Mouse (Mus musculus) midbrain, postnatal 0 days (tissue): ENCODE data around the gene Bik. TPM values are rescaled to one million over a fixed set of nuclear protein-coding genes. Genes with fewer than 3 reads are reported as not detected.
"Not testable (repeated sequence)": the region's sequence is repeated elsewhere in the genome, so short reads cannot be mapped to it uniquely, and the experiment has no call there.

Source experiments
- ATAC-seq: fragments of 200-750 bp; cut with Nextera tagmentation; 2 replicates; pipeline ENCODE4 v1.8.0; 2017; ENCODE audit warnings: moderate number of reproducible peaks, mild to moderate bottlenecking, moderate TSS enrichment, moderate library complexity; ENCODE audit not compliant: low FRiP score
- DNase-seq: peaks from one replicate; pipeline ENCODE4 v3.0.0-alpha.2; 2015; ENCODE audit warnings: low spot score
- H3K27ac ChIP-seq: fragments of 300-500 bp; sonication (generic); 2 replicates; pipeline ENCODE4 v1.5.1; 2014; ENCODE audit warnings: low read depth, mild to moderate bottlenecking, low read length, mixed read lengths
- H3K27me3 ChIP-seq: fragments of 300-500 bp; sonication (generic); 2 replicates; pipeline ENCODE4 v1.6.1; 2014; ENCODE audit warnings: low read length, control low read depth, mixed read lengths; ENCODE audit not compliant: insufficient read depth
- H3K36me3 ChIP-seq: fragments of 300-500 bp; sonication (generic); 2 replicates; pipeline ENCODE4 v1.6.1; 2014; ENCODE audit warnings: low read length, control low read depth, mixed read lengths; ENCODE audit not compliant: insufficient read depth
- H3K4me1 ChIP-seq: fragments of 300-500 bp; sonication (generic); 2 replicates; pipeline ENCODE4 v1.6.1; 2014; ENCODE audit warnings: mild to moderate bottlenecking, control low read depth, antibody characterized with exemption, low read length, mixed read lengths; ENCODE audit not compliant: insufficient read depth
- H3K4me2 ChIP-seq: fragments of 300-500 bp; sonication (generic); 2 replicates; pipeline ENCODE4 v1.6.1; 2014; ENCODE audit warnings: low read depth, mild to moderate bottlenecking, low read length, mixed read lengths; ENCODE audit not compliant: poor library complexity, severe bottlenecking
- H3K4me3 ChIP-seq: fragments of 300-500 bp; sonication (generic); 2 replicates; pipeline ENCODE4 v1.5.1; 2014; ENCODE audit warnings: low read depth, mild to moderate bottlenecking, low read length, moderate library complexity
- H3K9ac ChIP-seq: fragments of 300-500 bp; sonication (generic); replicated peaks from 2 replicates; pipeline ENCODE4 v1.6.1; 2014; ENCODE audit warnings: mild to moderate bottlenecking, low read length, moderate library complexity, mixed read lengths; ENCODE audit not compliant: poor library complexity, severe bottlenecking
- H3K9me3 ChIP-seq: fragments of 300-500 bp; sonication (generic); 2 replicates; pipeline ENCODE4 v1.6.1; 2016; ENCODE audit warnings: low read length, control low read depth
- CTCF ChIP-seq: IDR thresholded peaks from 2 replicates; pipeline ENCODE4 v1.5.1; 2016; ENCODE audit warnings: antibody characterized with exemption, mild to moderate bottlenecking
- WGBS: fragments of 180-500 bp; shearing (Covaris S2); extraction: QIAGEN DNeasy Blood & Tissue Kit; methylation state at CpG from one replicate; pipeline ENCODE4 v1.1.7; 2014; 5-methylcytosine and 5-hydroxymethylcytosine counted together
- polyA plus RNA-seq: library from polyadenylated mRNA; unstranded; fragments of >200 nt; fragmentation: Nextera tagmentation; extraction: Ambion mirVana; gene quantifications from 2 replicates; pipeline ENCODE4 v1.2.1, GENCODE M21; 2015
- total RNA-seq: library from RNA; depleted of rRNA; stranded (reverse); fragments of >200 nt; gene quantifications from 2 replicates; pipeline ENCODE4 v1.2.3, GENCODE M21; 2014

Gene Bik
- total and polyA plus RNA-seq, 2 experiments from 2014 or later = 0.27 to 0.33 TPM

DNA sequence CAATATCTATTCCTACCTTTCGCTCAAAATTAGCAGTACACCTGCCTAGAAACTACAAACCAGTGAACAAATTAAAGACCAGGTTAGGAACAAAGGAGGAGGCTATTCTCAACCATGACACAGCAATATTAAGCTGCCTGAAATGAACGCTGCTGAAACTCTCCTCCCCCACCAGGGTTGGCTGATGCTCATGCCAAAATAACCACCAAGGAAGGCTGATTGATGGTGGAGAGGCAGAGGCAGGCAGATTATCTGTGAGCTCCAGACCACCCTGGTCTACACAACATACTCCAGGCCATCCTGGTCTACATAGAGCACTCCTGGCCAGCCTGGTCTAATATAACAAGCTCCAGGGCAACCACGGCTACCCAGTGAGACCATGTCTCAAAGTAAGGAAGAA is 31.5 kb upstream of the Bik start:
- Histone ChIP-seq H3K4me2 (no peak overlapping the region), H3K36me3 (peaks cover 86% of the 10 kb centered on the region), H3K9ac (no peak overlapping the region), H3K9me3 (no peaks in the 10 kb centered on the region), H3K27ac (no peak overlapping the region), H3K27me3 (no peaks in the 10 kb centered on the region), H3K4me3 (no peak overlapping the region), H3K4me1 (no peaks in the 10 kb centered on the region)
- WGBS = 83% methylated on average over 3 of the region's 3 CpGs
- no peak for TF ChIP-seq CTCF
- ATAC-seq = no peak
- no peak for DNase-seq

GRCm38 (mm10) chr15:83495787-83496367 is 30.8 kb upstream of the Bik start:
- ATAC-seq = no peak
- Histone ChIP-seq H3K4me3 (no peak overlapping the region), H3K27ac (no peak overlapping the region), H3K9me3 (no peaks in the 10 kb centered on the region), H3K4me2 (no peak overlapping the region), H3K4me1 (no peaks in the 10 kb centered on the region), H3K36me3 (peaks cover 81% of the 10 kb centered on the region), H3K9ac (no peak overlapping the region), H3K27me3 (no peaks in the 10 kb centered on the region)
- 79% methylated on average over 22 of the region's 22 CpGs for WGBS
- no peak for DNase-seq
- no peak for TF ChIP-seq CTCF

- Histone ChIP-seq H3K4me2 (no peak overlapping the region), H3K36me3 (peaks cover 79% of the 10 kb centered on the region), H3K27ac (no peak overlapping the region), H3K9me3 (no peaks in the 10 kb centered on the region), H3K4me1 (no peaks in the 10 kb centered on the region), H3K27me3 (no peaks in the 10 kb centered on the region), H3K4me3 (no peak overlapping the region), H3K9ac (no peak overlapping the region)
- WGBS = 92% methylated on average over 6 of the region's 6 CpGs
- TF ChIP-seq CTCF = peak; percentile 39
- no peak for ATAC-seq
- DNase-seq = no peak
These were observed 29.4 kb upstream of the Bik start for GRCm38 (mm10) chr15:83497299-83497698.

DNA sequence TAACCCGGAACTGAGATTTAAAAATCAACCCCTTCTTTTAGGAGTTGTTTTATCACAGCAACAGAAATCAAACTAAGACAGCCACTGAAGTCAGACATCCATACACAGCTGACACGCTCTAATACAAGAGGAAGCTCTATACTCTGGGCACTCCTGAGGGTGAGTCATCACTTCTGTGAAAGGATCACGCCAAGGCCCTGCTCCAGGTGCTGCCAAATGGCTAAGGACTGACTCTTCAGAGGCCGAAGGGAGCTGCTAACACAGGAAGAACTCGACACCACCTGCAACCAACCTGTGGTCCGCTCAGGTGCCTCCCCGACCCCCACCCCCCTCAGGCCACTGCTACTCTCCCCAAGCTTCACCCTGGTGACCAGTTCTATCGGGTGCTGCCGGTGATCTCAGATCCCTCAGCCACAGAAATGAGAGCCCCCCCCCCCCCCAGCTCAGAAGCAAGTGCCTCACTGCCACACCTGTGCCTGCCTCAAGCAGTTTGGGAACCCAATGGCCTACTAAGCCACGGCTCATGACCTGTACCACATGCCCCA is 27.4 kb upstream of the Bik start:
- 95% methylated on average over 10 of the region's 10 CpGs for WGBS
- ATAC-seq = no peak

DNA sequence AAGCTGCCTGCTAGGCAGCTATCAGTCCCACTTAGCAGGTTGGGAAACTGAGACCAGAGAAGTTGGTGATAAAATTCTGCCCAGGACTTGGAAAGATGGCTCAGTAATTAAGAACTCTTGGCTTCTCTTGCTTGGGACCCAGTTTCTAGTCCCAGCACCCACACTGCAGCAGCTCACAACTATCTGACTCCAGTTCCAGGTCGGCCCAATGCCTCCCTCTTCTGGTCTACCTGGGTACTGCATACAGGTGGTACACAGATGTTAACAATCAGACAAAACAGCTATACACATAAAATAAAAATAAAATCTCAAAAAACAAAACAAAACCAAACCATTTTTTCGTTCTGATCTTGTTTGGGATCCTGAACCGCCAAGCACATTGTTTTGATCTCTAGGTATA is 26.3 kb upstream of the Bik start:
- TF ChIP-seq CTCF = peak; percentile 63
- Histone ChIP-seq H3K4me2 (no peak overlapping the region), H3K9me3 (no peaks in the 10 kb centered on the region), H3K36me3 (peaks cover 67% of the 10 kb centered on the region), H3K27me3 (no peaks in the 10 kb centered on the region), H3K27ac (no peak overlapping the region), H3K4me3 (no peak overlapping the region), H3K4me1 (no peaks in the 10 kb centered on the region), H3K9ac (no peak overlapping the region)
- DNase-seq = no peak
- no peak for ATAC-seq
- WGBS = 61% methylated on average over 3 of the region's 3 CpGs

More for the DNA sequence above, 27.4 kb upstream of the Bik start:
- Histone ChIP-seq H3K9me3 (no peaks in the 10 kb centered on the region), H3K36me3 (peaks cover 74% of the 10 kb centered on the region), H3K4me3 (no peak overlapping the region), H3K27me3 (no peaks in the 10 kb centered on the region), H3K27ac (no peak overlapping the region), H3K4me1 (no peaks in the 10 kb centered on the region), H3K9ac (no peak overlapping the region), H3K4me2 (no peak overlapping the region)
- no peak for DNase-seq
- no peak for TF ChIP-seq CTCF

DNA sequence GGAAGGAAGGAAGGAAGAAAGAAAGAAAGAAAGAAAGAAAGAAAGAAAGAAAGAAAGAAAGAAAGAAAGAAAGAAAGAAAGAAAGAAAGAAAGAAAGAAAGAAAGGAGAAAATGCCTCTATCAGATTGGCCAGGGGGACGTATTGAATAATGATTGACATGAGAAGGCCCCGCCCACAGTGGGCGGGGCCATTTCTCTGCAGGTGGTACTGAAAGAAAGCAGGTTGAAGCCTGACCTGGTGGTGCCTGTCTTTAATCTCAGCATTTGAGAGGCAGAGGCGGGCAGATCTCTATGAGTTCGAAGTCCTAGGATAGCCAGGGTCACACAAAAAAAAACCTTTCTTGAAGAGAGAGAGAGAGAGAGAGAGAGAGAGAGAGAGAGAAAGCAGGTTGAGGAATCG is 25.2 kb upstream of the Bik start:
- not testable (repeated sequence) for H3K27me3 ChIP-seq, H3K4me1 ChIP-seq, ATAC-seq, H3K27ac ChIP-seq, DNase-seq, H3K9me3 ChIP-seq, H3K9ac ChIP-seq, H3K4me2 ChIP-seq, H3K4me3 ChIP-seq
- WGBS = 76% methylated on average over 5 of the region's 6 CpGs
- peaks cover 57% of the 10 kb centered on the region for H3K36me3 ChIP-seq
